Mouse (Mus musculus) heart, adult 2 months (tissue): ENCODE results near the gene Klhl36. TPM values are rescaled to one million over a fixed set of nuclear protein-coding genes. Genes with fewer than 3 reads are reported as not detected.

Source experiments
- DNase-seq, 2 experiments: peaks; one replicate each; pipeline ENCODE4 v3.0.0; 2021
- H3K27ac ChIP-seq: fragments of 200-600 bp; 2 replicates; pipeline ENCODE4 v1.8.1; 2022
- H3K27me3 ChIP-seq: fragments of 200-500 bp; 2 replicates; pipeline ENCODE4 v1.6.1; 2012; ENCODE audit warnings: mild to moderate bottlenecking, low read length, inconsistent platforms, mixed read lengths; ENCODE audit not compliant: control insufficient read depth, insufficient read depth
- H3K36me3 ChIP-seq: fragments of 200-500 bp; 2 replicates; pipeline ENCODE4 v1.6.1; 2012; ENCODE audit warnings: low read length, inconsistent platforms; ENCODE audit not compliant: control insufficient read depth, insufficient read depth
- H3K4me1 ChIP-seq: fragments of 200-500 bp; 2 replicates; pipeline ENCODE4 v1.6.1; 2011; ENCODE audit warnings: low read length; ENCODE audit not compliant: control insufficient read depth, insufficient read depth
- H3K4me3 ChIP-seq: fragments of 200-600 bp; 2 replicates; pipeline ENCODE4 v1.8.1; 2022
- H3K79me2 ChIP-seq: fragments of 200-500 bp; replicated peaks from 2 replicates; pipeline ENCODE4 v1.6.1; 2012; ENCODE audit warnings: mild to moderate bottlenecking, inconsistent platforms, low read length, moderate library complexity, mixed read lengths; ENCODE audit not compliant: control insufficient read depth, insufficient read depth
- H3K9ac ChIP-seq: fragments of 200-500 bp; 2 replicates; pipeline ENCODE4 v1.6.1; 2012; ENCODE audit warnings: low read depth, mild to moderate bottlenecking, control low read depth, inconsistent platforms, low read length, mixed read lengths
- CTCF ChIP-seq: fragments of 200-600 bp; IDR thresholded peaks from 2 replicates; pipeline ENCODE4 v1.8.1; 2022; ENCODE audit warnings: antibody characterized with exemption, mild to moderate bottlenecking, moderate library complexity
- EP300 ChIP-seq: fragments of 200-500 bp; IDR thresholded peaks from 2 replicates; pipeline ENCODE4 v1.6.1; 2011; ENCODE audit warnings: low read depth, low read length, control low read depth; ENCODE audit not compliant: insufficient read depth
- POLR2A ChIP-seq: fragments of 200-500 bp; IDR thresholded peaks from 2 replicates; pipeline ENCODE4 v1.6.1; 2011; ENCODE audit warnings: mild to moderate bottlenecking, low read depth, low read length, control low read depth; ENCODE audit not compliant: insufficient read depth
- WGBS: fragments of 180-500 bp; shearing (Covaris S2); methylation state at CpG from one replicate; pipeline ENCODE4 v1.1.7; 2018; 5-methylcytosine and 5-hydroxymethylcytosine counted together
- intact Hi-C: fragments of 180-260 bp; cut with DNase I; formaldehyde crosslinking; loops from one replicate; pipeline ENCODE4 v1.15.1; 2025
- polyA plus RNA-seq: library from polyadenylated mRNA; depleted of rRNA; stranded (reverse); fragments of >200 nt; gene quantifications from 2 replicates; pipeline ENCODE4 v1.2.3, GENCODE M21; 2012
- total RNA-seq, 2 experiments: library from RNA; stranded (reverse); gene quantifications; 2 replicates each; pipeline ENCODE4 v1.2.3; 2021

The Klhl36 gene
- total and polyA plus RNA-seq, 3 experiments: 2.6 to 5.7 (median 2.7) TPM

DNA sequence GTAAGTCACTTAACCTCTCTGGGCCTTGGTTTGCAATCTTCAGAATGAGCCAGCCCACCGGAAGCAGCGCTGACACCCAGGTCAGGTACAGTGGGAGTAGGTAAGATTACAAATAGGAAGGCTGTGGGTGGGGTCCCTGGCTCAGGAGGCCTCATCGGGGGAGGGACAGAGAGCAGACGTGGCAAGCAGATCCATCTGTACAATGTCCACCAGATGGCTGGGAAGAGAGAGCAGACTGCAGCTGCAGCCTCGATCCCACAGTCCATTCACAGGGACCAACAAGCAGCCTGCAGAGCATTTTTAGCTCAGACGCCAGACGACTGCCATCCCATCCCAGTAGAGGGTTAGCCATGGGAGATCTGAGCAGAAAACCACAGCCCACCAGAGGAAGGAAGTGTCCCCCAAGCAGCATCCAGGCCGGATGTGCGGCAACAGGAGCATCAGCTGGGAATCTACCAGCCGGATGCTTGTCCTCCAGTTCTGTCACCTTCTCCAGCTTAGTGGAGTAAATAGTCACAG, 24.5 kb upstream of the Klhl36 start:
- H3K79me2 ChIP-seq: no peaks in the 10 kb centered on the region; the same call in 1 of the 2 replicates
- H3K9ac ChIP-seq: peak overlapping the region; percentile 13; the same call in 1 of the 2 replicates
- peaks cover 5% of the 10 kb centered on the region for H3K4me1 ChIP-seq
- H3K36me3 ChIP-seq: no peaks in the 10 kb centered on the region
- peak in 1 of 2 experiments; percentile 41 for DNase-seq
- H3K27ac ChIP-seq: peak overlapping the region; percentile 40
- H3K27me3 ChIP-seq: no peaks in the 10 kb centered on the region
- 36% methylated on average over 10 of the region's 10 CpGs for WGBS
- intact Hi-C loops: no loop called here
- H3K4me3 ChIP-seq: peak overlapping the region; percentile 27; the same call in 1 of the 2 replicates
- TF ChIP-seq POLR2A (no peak), CTCF (no peak), EP300 (no peak)

DNA sequence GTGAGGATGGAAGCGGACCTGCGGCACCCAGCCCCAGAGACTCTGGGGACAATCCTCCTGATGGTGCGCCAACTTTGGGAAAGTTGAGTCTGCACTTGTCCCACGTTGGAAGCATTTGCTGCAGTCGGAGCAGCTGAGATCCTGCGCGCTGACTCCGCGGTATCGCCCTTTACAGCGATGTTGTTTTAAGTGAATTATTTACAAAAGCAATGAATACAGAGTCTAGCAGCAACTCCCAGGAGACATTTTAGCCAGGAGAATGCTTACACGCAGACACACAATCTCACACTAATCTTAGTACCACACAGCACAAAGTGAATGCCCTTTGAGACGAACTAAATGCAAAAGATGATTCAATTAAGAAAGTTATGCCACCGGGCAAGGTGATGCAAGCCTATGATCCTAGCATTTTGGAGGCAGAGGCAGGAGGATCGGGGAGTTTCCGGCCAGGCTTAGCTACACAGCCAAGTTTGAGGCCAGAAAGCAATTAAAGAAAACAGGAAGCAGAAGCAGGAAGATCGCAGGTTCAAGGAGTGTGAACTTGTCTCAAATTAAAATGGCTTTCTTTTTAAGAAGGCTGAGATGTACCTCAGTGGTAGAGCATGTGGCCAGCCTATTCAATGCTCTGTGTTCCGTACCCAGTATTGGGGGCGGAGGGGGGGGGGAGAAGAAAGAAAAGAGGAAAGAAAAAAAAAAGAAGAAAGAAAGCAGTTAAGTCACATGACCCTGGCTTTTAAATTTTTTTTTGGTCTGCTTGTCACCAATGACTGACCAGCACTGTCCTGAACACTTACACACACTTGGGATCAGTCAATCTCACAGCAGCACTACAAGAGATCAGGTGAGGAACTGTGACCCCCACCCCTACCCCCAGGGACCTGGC, 23.7 kb upstream of the Klhl36 start:
- Histone ChIP-seq H3K36me3 (no peaks in the 10 kb centered on the region), H3K79me2 (no peaks in the 10 kb centered on the region; the same call in 1 of the 2 replicates), H3K27me3 (no peaks in the 10 kb centered on the region), H3K4me3 (peak overlapping the region; percentile 27; the same call in 1 of the 2 replicates), H3K4me1 (peaks cover 3% of the 10 kb centered on the region), H3K27ac (peak overlapping the region; percentile 40), H3K9ac (0 out of 2 replicates have a peak overlapping the region, but pooled peaks have one; percentile 9)
- WGBS: 47% methylated on average over 19 of the region's 19 CpGs
- DNase-seq: peak in 1 of 2 experiments; percentile 41
- TF ChIP-seq EP300 (no peak), CTCF (no peak), POLR2A (no peak)
- intact Hi-C loops: no loop called here

DNA sequence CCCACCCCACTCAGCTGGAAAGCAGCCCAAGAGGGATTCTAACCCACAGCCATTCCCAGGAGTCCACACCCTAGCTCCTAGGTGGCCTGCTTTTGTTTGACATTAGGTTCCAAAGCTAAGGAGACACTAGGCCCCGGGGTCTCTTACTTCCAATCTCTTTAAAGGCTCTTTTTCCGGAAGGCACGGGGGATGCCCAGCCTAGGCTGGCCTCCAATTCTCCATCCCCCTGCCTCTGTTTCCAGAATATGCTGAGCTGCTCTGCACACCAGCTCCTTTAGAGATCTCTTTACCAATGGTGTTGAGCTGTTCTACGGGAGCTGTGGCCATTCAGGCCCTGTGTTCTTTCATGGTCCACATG, 23.1 kb upstream of the Klhl36 start:
- TF ChIP-seq EP300 (no peak), POLR2A (no peak), CTCF (no peak)
- intact Hi-C loops: no loop called here
- Histone ChIP-seq H3K4me1 (peaks cover 3% of the 10 kb centered on the region), H3K79me2 (no peaks in the 10 kb centered on the region; the same call in 1 of the 2 replicates), H3K27ac (peak overlapping the region; percentile 15; the same call in 1 of the 2 replicates), H3K36me3 (no peaks in the 10 kb centered on the region), H3K4me3 (peak overlapping the region; percentile 65), H3K9ac (no peak overlapping the region), H3K27me3 (no peaks in the 10 kb centered on the region)
- no peak for DNase-seq
- 75% methylated on average over 4 of the region's 4 CpGs for WGBS

DNA sequence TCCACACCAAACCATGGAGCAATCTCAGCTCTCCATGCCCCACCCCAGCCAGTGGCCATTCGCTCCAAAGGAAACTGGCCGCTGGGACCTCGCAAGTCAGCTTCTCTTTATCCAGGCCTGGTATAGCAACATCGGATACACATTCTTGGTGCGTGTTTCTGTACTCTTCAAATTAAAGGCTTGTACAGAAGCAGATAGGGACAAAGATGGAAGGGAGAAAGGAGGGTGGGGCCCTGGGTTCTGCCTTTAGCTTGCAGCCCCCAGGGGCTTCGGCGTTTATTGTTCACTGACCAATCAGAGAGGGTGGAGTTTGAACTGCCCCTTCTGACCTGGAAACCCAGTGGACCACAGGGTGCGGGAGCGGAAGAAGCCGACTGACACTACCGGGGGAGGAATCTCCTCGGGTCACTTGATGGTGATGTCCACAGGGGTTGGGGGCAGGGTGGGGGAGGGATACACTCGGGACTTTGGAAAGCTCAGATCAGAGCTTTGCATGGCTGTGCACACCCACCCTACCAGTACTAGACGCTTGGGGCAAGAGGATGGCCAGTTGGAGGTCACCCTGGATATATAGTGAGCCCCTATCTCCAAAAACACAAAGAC, 22.5 kb upstream of the Klhl36 start:
- H3K4me1 ChIP-seq: peaks cover 3% of the 10 kb centered on the region
- peak overlapping the region; percentile 65 for H3K4me3 ChIP-seq
- H3K79me2 ChIP-seq: no peaks in the 10 kb centered on the region
- H3K36me3 ChIP-seq: no peaks in the 10 kb centered on the region
- H3K27ac ChIP-seq: peak overlapping the region; percentile 70
- peak; percentile 45 to 53 for DNase-seq
- peak overlapping the region; percentile 94; the same call in 1 of the 2 replicates for H3K9ac ChIP-seq
- WGBS: 31% methylated on average over 14 of the region's 14 CpGs
- TF ChIP-seq POLR2A (no peak), CTCF (no peak), EP300 (no peak)
- H3K27me3 ChIP-seq: no peaks in the 10 kb centered on the region
- intact Hi-C loops: loop anchor here (2.0 to 5.0 kb wide), 2 partner anchors 23 to 142 kb away; partner anchors contain the start of gene Klhl36

DNA sequence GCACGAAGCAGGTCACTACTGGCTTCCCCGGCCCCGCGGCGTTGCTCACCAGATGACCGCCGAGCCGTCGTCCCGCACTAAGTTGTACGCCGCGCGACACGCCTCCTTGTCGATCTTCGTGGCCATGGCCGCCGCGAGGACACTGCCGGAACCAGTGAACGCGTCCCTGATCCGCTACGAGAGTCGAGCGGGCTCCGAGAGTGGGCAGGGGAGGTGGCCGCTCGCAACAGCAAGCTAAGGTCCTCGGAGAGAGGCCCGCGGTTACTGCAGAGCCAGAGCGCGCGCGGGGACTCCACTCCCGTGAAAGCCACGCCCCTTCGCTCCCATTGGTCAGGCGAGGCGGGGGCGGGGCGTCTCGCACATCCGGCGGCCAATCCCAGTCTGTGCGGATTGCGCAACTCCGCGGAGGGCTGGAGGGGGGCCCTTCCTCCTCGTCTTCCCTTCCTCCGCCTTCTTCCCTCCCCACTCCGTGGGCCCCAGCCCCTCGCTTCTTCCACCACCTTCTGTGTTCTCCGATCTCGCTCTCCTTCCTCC, 21.7 kb upstream of the Klhl36 start, which contains the start of gene Cotl1:
Cotl1 (minus strand) TSS at position 270 of the 534 bp plus-strand sequence.
- peaks cover 6% of the 10 kb centered on the region for H3K4me1 ChIP-seq
- no peaks in the 10 kb centered on the region for H3K27me3 ChIP-seq
- peak within 1 kb of the TSS; percentile 70 for H3K27ac ChIP-seq
- H3K36me3 ChIP-seq: no peaks in the 10 kb centered on the region
- TF ChIP-seq EP300 (0 out of 2 replicates have a peak, but pooled peaks have one; percentile 45), POLR2A (peak; percentile 98), CTCF (no peak)
- no peaks in the 10 kb centered on the region for H3K79me2 ChIP-seq
- under 1% methylated on average over 55 of the region's 57 CpGs for WGBS
- H3K4me3 ChIP-seq: peak within 1 kb of the TSS; percentile 65
- peak within 1 kb of the TSS; percentile 94 for H3K9ac ChIP-seq
- intact Hi-C loops: loop anchor here (2.0 to 5.0 kb wide), 2 partner anchors 22 to 143 kb away; partner anchors contain the start of gene Klhl36
- DNase-seq: peak; percentile 98
